Mouse (Mus musculus) forebrain, embryonic 12.5 days (tissue): ENCODE data around the gene Entr1. TPM values are rescaled to one million over a fixed set of nuclear protein-coding genes. Genes with fewer than 3 reads are reported as not detected.
A peak's percentile ranks its signal among the peaks of the same experiment; 100 is the strongest.

Source experiments
- ATAC-seq: fragments of 200-750 bp; cut with Nextera tagmentation; 2 replicates; pipeline ENCODE4 v1.8.0; 2017; ENCODE audit warnings: moderate TSS enrichment; ENCODE audit not compliant: low FRiP score
- H3K27ac ChIP-seq: fragments of 300-500 bp; sonication (generic); 2 replicates; pipeline ENCODE4 v1.5.1; 2016; ENCODE audit warnings: mild to moderate bottlenecking
- H3K27me3 ChIP-seq: fragments of 300-500 bp; sonication (generic); 2 replicates; pipeline ENCODE4 v1.6.1; 2016; ENCODE audit warnings: mild to moderate bottlenecking
- H3K36me3 ChIP-seq: fragments of 300-500 bp; sonication (generic); replicated peaks from 2 replicates; pipeline ENCODE4 v1.6.1; 2016; ENCODE audit warnings: mild to moderate bottlenecking
- H3K4me1 ChIP-seq: fragments of 300-500 bp; sonication (generic); 2 replicates; pipeline ENCODE4 v1.6.1; 2016
- H3K4me2 ChIP-seq: fragments of 300-500 bp; sonication (generic); 2 replicates; pipeline ENCODE4 v1.6.1; 2016; ENCODE audit warnings: mild to moderate bottlenecking, moderate library complexity
- H3K4me3 ChIP-seq: fragments of 300-500 bp; sonication (generic); replicated peaks from 2 replicates; pipeline ENCODE4 v1.5.1; 2016; ENCODE audit warnings: mild to moderate bottlenecking
- H3K9ac ChIP-seq: fragments of 300-500 bp; sonication (generic); 2 replicates; pipeline ENCODE4 v1.6.1; 2016; ENCODE audit warnings: mild to moderate bottlenecking
- H3K9me3 ChIP-seq: fragments of 300-500 bp; sonication (generic); 2 replicates; pipeline ENCODE4 v1.6.1; 2016
- WGBS: fragments of 180-500 bp; shearing (Covaris S2); methylation state at CpG from one replicate; pipeline ENCODE4 v1.1.7; 2016; 5-methylcytosine and 5-hydroxymethylcytosine counted together
- polyA plus RNA-seq: library from polyadenylated mRNA; unstranded; fragments of >200 nt; fragmentation: Nextera tagmentation; extraction: Ambion mirVana; gene quantifications from 2 replicates; pipeline ENCODE4 v1.2.1, GENCODE M21; 2016

Gene Entr1
- polyA plus RNA-seq, 1 experiment from 2014 or later: 167 TPM

DNA sequence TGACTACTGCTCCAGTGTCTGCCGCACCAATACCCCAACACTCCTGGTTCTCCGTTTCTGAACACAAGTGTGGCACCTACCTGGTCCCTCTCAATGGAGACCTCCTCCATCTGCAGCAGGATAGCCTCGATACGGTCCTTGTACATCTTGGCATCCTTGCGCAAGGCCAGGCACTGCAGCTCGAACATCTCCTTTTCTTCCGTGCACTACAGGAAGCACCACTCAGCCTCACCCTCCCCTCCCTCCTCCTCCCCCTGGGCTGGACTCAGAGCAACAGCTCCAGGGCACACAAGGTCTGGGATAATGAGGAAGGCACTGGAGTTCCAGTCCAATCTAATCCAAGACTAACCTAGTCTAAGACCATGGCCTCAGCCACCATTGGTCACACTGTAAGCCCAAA, 32.4 kb downstream of the Entr1 start:
- ATAC-seq: no peak
- 75% methylated on average over 7 of the region's 7 CpGs for WGBS
- H3K27me3 ChIP-seq: no peaks in the 10 kb centered on the region
- peaks cover 12% of the 10 kb centered on the region for H3K4me1 ChIP-seq
- no peaks in the 10 kb centered on the region for H3K36me3 ChIP-seq
- no peaks in the 10 kb centered on the region for H3K9me3 ChIP-seq
- H3K4me3 ChIP-seq: no peak overlapping the region
- no peak overlapping the region for H3K4me2 ChIP-seq
- no peak overlapping the region for H3K27ac ChIP-seq
- no peak overlapping the region for H3K9ac ChIP-seq

DNA sequence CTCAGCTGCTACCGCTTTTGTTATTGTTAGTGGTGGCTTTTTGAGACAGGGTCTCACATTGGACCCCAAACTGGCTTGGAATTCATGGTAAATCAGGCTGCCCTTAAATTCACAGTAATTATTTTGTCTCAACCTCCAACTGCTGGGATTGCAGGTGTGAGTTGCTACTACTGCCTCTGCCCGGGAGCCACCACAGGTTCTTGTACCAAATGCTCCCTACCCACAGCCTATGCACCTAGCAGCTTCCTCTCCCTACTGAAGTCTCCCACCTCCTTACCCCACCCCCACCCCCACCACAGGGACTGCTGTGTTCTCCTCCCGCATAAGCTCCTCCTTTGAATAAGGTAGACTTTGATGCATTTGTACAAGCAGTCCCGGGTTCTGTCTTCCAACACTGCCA, 32.9 kb downstream of the Entr1 start:
- no peak overlapping the region for H3K4me2 ChIP-seq
- 88% methylated on average over 4 of the region's 4 CpGs for WGBS
- no peak overlapping the region for H3K27ac ChIP-seq
- ATAC-seq: no peak
- H3K36me3 ChIP-seq: no peaks in the 10 kb centered on the region
- H3K4me3 ChIP-seq: no peak overlapping the region
- no peaks in the 10 kb centered on the region for H3K27me3 ChIP-seq
- no peaks in the 10 kb centered on the region for H3K9me3 ChIP-seq
- no peak overlapping the region for H3K9ac ChIP-seq
- peaks cover 14% of the 10 kb centered on the region for H3K4me1 ChIP-seq

DNA sequence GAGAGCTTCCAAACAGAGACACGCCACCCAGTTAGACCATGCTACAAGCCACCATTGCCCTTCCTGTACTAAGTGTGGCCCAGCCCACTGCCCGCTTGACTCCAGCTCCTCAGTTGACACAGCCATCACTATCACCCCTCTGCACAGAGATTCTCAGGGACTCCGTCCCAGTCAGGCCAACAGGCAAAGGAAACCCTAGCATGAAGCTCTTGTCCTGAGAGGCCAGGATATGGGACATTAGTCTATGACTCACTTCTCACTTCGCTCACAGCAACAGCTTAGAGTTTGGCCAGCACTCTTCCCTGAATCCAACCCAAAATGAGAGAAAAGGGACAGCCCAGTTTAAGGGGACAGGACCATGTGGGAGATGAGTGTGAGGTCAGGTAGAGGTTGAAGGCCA, 34.7 kb downstream of the Entr1 start:
- Histone ChIP-seq H3K27me3 (no peaks in the 10 kb centered on the region), H3K27ac (no peak overlapping the region), H3K36me3 (peaks cover 9% of the 10 kb centered on the region), H3K9ac (no peak overlapping the region), H3K4me1 (peaks cover 24% of the 10 kb centered on the region), H3K4me2 (no peak overlapping the region), H3K9me3 (no peaks in the 10 kb centered on the region), H3K4me3 (no peak overlapping the region)
- WGBS: 95% methylated on average over 4 of the region's 4 CpGs
- no peak for ATAC-seq

DNA sequence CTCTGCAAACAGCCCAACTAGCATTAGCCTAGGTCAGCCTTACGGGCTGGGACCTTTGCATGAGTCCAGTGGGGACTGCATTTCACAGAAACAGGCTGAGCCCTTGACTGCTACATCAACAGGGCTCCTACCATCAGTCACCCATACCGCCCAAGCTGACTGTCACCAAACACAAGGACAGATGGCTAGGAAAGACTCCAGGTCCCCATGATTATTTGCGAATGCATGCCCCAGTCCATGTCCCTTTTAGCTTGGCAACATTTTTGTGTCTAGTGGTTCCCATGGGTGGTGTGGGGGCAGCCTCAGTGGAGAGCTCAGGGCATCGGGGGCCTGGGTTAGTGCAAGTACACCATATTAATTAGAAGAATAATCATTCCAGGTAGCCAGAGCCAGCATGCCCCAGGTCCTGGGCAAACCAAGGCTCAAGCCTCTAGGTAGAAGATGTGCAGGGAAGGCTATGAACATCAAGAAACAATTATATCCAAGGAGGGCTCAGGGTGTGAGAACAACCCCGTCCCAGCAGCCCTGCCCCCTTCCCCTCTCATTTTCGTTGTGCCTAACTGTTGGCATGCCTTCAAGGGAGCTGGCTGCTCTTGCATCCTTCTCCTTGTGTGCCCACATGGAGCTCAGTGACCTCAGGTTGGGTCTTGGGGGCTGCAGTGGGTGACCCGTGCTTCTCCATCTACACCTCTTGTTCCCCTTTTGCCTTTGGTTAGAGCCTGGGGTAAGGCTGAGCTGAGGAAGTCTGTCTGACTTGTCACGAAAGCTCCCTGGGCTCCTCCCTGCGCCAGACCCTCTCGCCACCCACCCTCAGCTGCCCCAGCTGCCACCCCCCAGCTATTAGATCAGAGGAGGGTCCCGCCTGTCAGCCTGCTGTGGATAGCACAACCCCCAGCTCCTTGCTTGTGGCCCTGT, 35.8 kb downstream of the Entr1 start:
- 89% methylated on average over 11 of the region's 11 CpGs for WGBS
- Histone ChIP-seq H3K4me2 (peak overlapping the region; percentile 97), H3K36me3 (peaks cover 20% of the 10 kb centered on the region), H3K4me3 (peak overlapping the region; percentile 87), H3K27me3 (no peaks in the 10 kb centered on the region), H3K27ac (no peak overlapping the region), H3K9me3 (no peaks in the 10 kb centered on the region), H3K4me1 (peaks cover 24% of the 10 kb centered on the region), H3K9ac (peak overlapping the region; percentile 88)
- no peak for ATAC-seq

DNA sequence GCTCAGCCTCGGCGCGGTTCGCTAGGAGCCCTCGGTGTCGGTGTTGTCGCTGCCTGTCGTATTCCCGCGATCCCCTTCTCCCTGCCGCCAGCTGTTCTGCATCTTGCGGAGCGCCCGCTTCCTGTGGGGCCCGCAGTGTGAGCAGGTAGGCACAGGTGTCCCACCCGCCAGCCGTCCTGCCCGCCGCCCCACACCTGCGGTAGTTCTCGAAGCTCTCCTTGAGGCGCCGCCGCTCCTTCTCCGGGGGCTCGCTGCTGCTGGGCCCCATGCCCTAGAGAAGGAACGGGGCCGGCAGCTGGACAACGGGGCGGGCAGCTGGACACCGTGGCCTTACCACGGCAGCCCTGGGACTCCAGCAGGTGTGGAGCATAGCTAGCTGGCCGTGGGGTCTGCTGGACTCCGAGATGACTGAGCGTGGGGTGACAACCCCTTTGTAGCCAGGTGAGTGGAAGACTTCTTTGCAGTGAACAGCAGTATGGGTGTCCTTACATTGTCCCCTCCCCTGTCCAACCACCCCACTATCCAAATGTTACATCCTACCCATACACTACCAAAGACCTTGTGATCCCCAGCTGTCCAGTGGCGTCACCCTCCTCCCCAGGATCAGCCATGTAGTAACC, 36.7 kb downstream of the Entr1 start:
- Histone ChIP-seq H3K36me3 (peaks cover 29% of the 10 kb centered on the region), H3K27ac (peak overlapping the region; percentile 71), H3K27me3 (no peaks in the 10 kb centered on the region), H3K4me3 (peak overlapping the region; percentile 87), H3K4me2 (peak overlapping the region; percentile 97), H3K9me3 (no peaks in the 10 kb centered on the region), H3K9ac (peak overlapping the region; percentile 88), H3K4me1 (peaks cover 24% of the 10 kb centered on the region)
- ATAC-seq: peak; percentile 66
- 3% methylated on average over 36 of the region's 36 CpGs for whole genome bisulfite sequencing

DNA sequence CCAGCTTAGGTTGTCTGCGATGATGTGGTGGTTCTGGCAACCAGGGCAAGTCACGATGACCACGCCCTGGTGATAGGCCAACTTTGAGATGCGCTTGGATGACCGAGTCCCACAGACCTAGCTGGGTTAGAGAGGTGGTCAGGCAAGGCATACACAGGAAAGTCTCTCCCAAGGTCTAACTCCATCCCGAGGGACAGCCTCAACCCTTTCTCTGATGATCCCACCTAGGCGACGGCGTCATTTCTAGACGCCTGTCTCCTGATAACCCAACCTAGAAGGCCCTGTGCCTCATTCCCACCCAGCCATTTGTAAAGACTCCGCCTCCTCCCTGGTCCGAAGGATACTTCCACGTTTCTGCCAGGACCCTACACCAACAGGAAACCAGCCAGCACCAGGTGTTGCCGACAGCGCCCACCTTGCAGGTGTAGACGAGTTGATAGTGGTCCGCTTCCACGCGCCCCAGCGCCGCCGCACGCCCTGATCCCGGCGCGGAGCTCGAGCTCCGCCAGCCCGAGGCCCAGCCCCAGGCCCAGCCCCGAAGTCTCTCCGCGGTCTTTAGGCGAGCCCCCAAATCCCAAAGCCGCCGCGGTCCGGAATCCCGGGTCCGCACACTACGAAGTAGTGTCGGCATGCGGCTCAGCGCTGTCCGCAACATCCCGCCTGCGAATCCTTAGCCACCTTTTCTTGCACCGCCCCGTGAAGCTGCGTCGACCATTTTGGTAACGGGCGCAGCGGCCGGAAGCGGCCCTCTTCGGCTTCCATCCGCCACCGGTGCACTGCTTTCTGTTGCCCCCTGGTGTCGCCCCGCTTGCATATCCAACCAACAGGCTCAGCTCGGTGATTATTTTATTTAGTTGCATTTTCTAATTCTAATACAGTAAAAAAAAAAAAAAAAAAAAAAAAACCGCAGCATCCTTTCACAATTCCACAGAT, 37.5 kb downstream of the Entr1 start, which contains the start of gene Dnlz:
Gene Dnlz, minus strand, starts transcription at position 753 of the 933 bp plus-strand sequence.
- WGBS: 3% methylated on average over 62 of the region's 62 CpGs
- peak within 1 kb of the TSS; percentile 87 for H3K4me3 ChIP-seq
- H3K27ac ChIP-seq: peak within 1 kb of the TSS; percentile 86
- H3K27me3 ChIP-seq: no peaks in the 10 kb centered on the region
- peaks cover 37% of the 10 kb centered on the region for H3K36me3 ChIP-seq
- peak within 1 kb of the TSS; percentile 97 for H3K4me2 ChIP-seq
- peaks cover 24% of the 10 kb centered on the region for H3K4me1 ChIP-seq
- H3K9me3 ChIP-seq: no peaks in the 10 kb centered on the region
- peak; percentile 79 for ATAC-seq
- H3K9ac ChIP-seq: peak within 1 kb of the TSS; percentile 91

DNA sequence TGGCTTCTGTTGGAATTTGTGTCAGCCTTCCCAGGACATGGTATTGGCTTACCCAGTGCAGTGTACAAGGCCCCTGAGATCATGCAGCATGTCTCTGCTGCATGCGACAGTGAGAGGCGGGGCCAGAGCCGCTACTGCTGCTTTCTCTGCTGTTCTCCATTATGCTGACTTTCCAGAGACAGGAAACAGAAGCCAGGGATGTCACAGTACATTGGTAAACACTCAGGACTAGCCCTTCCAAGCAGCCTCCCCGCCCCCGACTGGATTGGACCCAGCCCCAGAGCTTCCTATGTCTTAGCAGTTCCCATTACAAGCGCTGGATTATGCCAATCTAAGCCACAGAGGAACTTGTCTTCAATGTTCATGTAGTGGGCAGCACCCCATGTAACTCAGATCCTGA, 40.9 kb downstream of the Entr1 start:
- Histone ChIP-seq H3K4me2 (no peak overlapping the region), H3K36me3 (peaks cover 71% of the 10 kb centered on the region), H3K27me3 (no peaks in the 10 kb centered on the region), H3K4me1 (peaks cover 21% of the 10 kb centered on the region), H3K9ac (no peak overlapping the region), H3K27ac (peak overlapping the region; percentile 61; the same call in 1 of the 2 replicates), H3K9me3 (no peaks in the 10 kb centered on the region), H3K4me3 (no peak overlapping the region)
- 79% methylated on average over 6 of the region's 6 CpGs for WGBS
- ATAC-seq: no peak

DNA sequence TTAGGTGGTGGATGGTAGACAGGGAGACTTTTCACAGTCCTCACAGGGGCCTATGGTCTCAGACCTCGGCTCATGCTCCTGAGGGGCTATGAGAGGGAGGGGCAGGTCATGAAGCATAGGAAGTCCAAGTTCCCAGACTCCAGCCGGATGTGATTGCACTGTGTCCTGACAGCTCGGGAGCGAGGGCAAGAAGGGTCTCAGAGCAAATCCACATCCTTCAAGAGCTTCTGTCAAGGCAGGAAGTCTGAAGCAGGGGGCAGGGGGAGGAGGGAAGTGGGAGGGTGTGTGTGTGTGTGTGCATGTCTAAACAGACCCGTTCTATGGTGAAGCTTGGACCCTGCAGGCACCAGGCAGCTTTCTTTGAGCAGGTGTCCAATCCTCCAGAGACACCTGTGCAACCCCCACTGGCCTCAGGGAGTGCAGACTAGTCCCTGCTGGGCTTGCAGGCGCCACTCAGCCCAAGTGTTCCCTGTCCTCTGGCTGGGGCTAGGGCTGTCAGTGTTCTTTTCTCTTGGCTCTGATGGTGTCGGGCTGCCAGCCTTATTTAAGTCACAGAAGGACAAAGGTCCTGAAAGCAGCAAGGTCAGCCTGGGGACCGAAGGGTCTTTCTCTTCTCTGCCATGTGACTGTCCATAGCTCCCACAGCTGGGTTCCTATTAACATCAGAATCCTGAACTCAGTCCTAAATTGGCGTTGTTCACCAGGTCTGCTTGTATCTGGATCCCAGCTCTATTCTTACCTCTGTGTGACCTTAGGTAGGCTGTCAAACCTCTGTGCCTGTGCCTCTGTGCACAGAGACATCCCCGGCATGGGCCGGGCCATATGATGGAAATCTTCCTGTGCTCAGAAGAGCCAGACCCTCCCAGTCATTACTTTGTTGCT, 46.3 kb downstream of the Entr1 start:
- Histone ChIP-seq H3K4me3 (no peak overlapping the region), H3K4me2 (no peak overlapping the region), H3K27ac (no peak overlapping the region), H3K9me3 (no peaks in the 10 kb centered on the region), H3K27me3 (no peaks in the 10 kb centered on the region), H3K4me1 (no peaks in the 10 kb centered on the region), H3K9ac (no peak overlapping the region; the same call in 1 of the 2 replicates), H3K36me3 (peaks cover 96% of the 10 kb centered on the region)
- WGBS: 85% methylated on average over 11 of the region's 11 CpGs
- no peak for ATAC-seq

DNA sequence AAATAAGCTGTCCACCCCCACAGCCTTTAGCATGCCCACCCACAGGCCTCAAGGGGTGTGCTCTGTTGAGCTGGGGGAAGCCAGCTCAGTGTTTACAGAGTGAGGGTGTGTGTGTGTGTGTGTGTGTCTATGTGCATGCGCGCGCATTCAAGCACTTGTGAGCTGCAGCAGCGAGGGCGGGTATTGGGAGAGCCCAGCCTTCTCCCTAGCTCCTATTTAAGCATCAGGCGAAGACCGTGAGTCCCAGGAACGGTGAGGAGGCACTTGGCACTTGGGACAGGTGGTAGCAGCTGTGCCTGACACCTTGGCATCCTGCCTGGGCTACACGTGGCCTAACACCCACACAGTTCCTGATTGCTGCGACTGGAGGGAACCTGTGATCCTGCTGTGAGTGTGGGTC, 47.1 kb downstream of the Entr1 start:
- H3K27ac ChIP-seq: 0 out of 2 replicates have a peak overlapping the region, but pooled peaks have one; percentile 19
- H3K9me3 ChIP-seq: no peaks in the 10 kb centered on the region
- H3K4me3 ChIP-seq: no peak overlapping the region
- no peak for ATAC-seq
- peaks cover 88% of the 10 kb centered on the region for H3K36me3 ChIP-seq
- H3K9ac ChIP-seq: no peak overlapping the region
- H3K27me3 ChIP-seq: no peaks in the 10 kb centered on the region
- no peaks in the 10 kb centered on the region for H3K4me1 ChIP-seq
- H3K4me2 ChIP-seq: no peak overlapping the region
- 91% methylated on average over 10 of the region's 10 CpGs for WGBS

DNA sequence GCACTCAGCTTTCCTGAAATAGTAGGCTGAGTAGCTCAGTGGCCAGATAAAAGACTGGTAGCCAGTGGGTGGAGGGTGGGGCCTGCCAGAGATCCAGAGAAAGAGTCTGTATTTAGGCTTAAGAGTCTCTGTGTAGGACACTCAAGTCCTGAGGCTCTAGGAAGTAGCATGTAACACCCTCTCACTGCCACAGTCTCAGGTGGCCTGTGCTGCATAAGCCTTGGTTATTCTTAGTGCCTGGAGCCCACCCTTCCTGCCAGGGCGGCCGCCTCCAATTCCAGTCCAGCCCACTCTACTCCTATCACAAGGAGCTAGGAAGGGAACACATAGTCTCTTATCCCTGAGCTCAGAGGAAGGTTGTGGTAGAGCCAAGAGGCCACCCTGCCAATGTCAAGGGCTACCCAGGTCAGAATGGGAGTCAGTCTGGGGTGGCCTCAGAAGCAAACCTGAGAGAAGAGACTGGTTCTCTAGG, 47.6 kb downstream of the Entr1 start:
- ATAC-seq: no peak
- 95% methylated on average over 2 of the region's 2 CpGs for WGBS
- H3K4me1 ChIP-seq: no peaks in the 10 kb centered on the region
- no peak overlapping the region for H3K4me3 ChIP-seq
- no peaks in the 10 kb centered on the region for H3K27me3 ChIP-seq
- no peak overlapping the region for H3K9ac ChIP-seq
- H3K9me3 ChIP-seq: no peaks in the 10 kb centered on the region
- peaks cover 83% of the 10 kb centered on the region for H3K36me3 ChIP-seq
- H3K4me2 ChIP-seq: no peak overlapping the region
- H3K27ac ChIP-seq: 0 out of 2 replicates have a peak overlapping the region, but pooled peaks have one; percentile 19

DNA sequence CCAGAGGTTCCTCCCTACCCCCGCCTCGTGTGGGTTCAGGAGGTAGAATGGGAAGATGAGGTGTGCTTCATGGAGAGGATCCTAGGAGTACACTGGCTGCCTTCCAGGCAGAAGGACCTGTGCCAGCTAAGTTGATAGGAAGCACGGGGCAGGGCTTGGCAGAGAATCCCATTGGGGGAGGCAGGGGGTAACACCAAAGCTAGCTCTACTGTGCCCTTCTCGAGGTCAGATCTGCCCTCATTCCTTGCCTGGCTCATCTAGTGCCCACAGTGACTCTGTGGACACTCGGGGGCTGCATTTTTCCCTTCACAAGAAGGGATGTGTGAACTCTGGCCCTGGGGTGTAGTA, 49.9 kb downstream of the Entr1 start:
- H3K9me3 ChIP-seq: no peaks in the 10 kb centered on the region
- 93% methylated on average over 5 of the region's 5 CpGs for WGBS
- no peak overlapping the region for H3K4me2 ChIP-seq
- H3K27ac ChIP-seq: no peak overlapping the region
- H3K36me3 ChIP-seq: peaks cover 59% of the 10 kb centered on the region
- no peaks in the 10 kb centered on the region for H3K27me3 ChIP-seq
- no peak overlapping the region for H3K4me3 ChIP-seq
- no peaks in the 10 kb centered on the region for H3K4me1 ChIP-seq
- H3K9ac ChIP-seq: no peak overlapping the region
- ATAC-seq: no peak
